Mouse (Mus musculus): ENCODE results near the gene Bach1. TPM values are rescaled to one million over a fixed set of nuclear protein-coding genes. Genes with fewer than 3 reads are reported as not detected.

Bach1 gene
- polyA plus RNA-seq, 1 experiment: 8.8 TPM

DNA sequence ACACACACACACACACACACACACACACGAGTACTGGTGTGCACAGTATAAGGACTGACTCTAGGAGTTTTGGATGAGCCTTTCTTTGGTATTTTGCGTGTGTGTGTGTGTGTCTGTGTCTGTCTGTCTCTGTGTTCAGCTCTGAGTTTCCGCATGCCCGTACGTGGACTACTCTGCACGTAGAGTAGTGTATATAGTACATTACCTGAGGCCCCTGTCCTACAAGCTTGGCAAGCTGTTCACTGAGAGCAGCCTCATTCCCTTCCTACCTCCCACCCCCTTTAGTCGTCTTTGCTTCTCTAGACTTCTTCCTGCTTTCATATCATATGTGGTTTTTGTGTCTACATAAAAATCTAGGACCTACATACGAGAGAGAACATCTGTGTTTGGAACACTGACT is 30.0 kb downstream of the Bach1 start:
- H3K36me3 ChIP-seq (ENCODE audit: control insufficient read depth, insufficient read depth): peaks cover 43% of the 10 kb centered on the region
- no peak overlapping the region for H3ac ChIP-seq (ENCODE audit: control insufficient read depth, insufficient read length)
- TF ChIP-seq USF1 (IDR thresholded peaks at IDR 0.05; ENCODE audit: low read depth) (no peak), SRF (IDR thresholded peaks at IDR 0.05; ENCODE audit: control insufficient read depth, insufficient read length, low read depth) (no peak), TCF12 (IDR thresholded peaks at IDR 0.05; ENCODE audit: insufficient read depth, poor library complexity, severe bottlenecking) (no peak), MAX (IDR thresholded peaks at IDR 0.05; ENCODE audit: low read depth) (no peak), CEBPB (IDR thresholded peaks at IDR 0.05; ENCODE audit: insufficient read depth, poor library complexity, severe bottlenecking) (no peak), MYOD1 (IDR thresholded peaks at IDR 0.05; ENCODE audit: control insufficient read depth in 1 of 3, insufficient read length in 2 of 3, low read depth in 2 of 3) (no peak), TCF3 (IDR thresholded peaks at IDR 0.05; ENCODE audit: insufficient read length, low read depth) (no peak), POLR2A (IDR thresholded peaks at IDR 0.05; ENCODE audit: insufficient read length, low read depth) (no peak), MYOG (IDR thresholded peaks at IDR 0.05; ENCODE audit: control insufficient read depth in 1 of 3, insufficient read depth in 1 of 3, insufficient read length in 2 of 3, low read depth in 2 of 3) (no peak), REST (IDR thresholded peaks at IDR 0.05; ENCODE audit: insufficient read depth, insufficient read length) (no peak), POLR2AphosphoS2 (IDR thresholded peaks at IDR 0.05; ENCODE audit: insufficient read length, low read depth) (no peak), E2F4 (IDR thresholded peaks at IDR 0.05; ENCODE audit: insufficient read depth) (no peak)
- H3K27me3 ChIP-seq (ENCODE audit: control insufficient read depth, insufficient read depth, insufficient read length): no peaks in the 10 kb centered on the region
- no peak overlapping the region for H3K4me3 ChIP-seq
- H3K79me2 ChIP-seq (ENCODE audit: control insufficient read depth, insufficient read depth): peaks cover 20% of the 10 kb centered on the region
- no peak overlapping the region for H3K4me2 ChIP-seq (ENCODE audit: low read depth)

- TF ChIP-seq USF1 (IDR thresholded peaks at IDR 0.05; ENCODE audit: low read depth): no peak
- no peak for TF ChIP-seq CEBPB (IDR thresholded peaks at IDR 0.05; ENCODE audit: insufficient read depth, poor library complexity, severe bottlenecking)
- no peak for TF ChIP-seq MAX (IDR thresholded peaks at IDR 0.05; ENCODE audit: low read depth)
- TF ChIP-seq MYOD1 (IDR thresholded peaks at IDR 0.05; ENCODE audit: control insufficient read depth in 1 of 3, insufficient read length in 2 of 3, low read depth in 2 of 3): no peak
- TF ChIP-seq E2F4 (IDR thresholded peaks at IDR 0.05; ENCODE audit: insufficient read depth): no peak
- TF ChIP-seq MYOG (IDR thresholded peaks at IDR 0.05; ENCODE audit: control insufficient read depth in 1 of 3, insufficient read depth in 1 of 3, insufficient read length in 2 of 3, low read depth in 2 of 3): no peak
- TF ChIP-seq TCF12 (IDR thresholded peaks at IDR 0.05; ENCODE audit: insufficient read depth, poor library complexity, severe bottlenecking): no peak
- TF ChIP-seq POLR2AphosphoS2 (IDR thresholded peaks at IDR 0.05; ENCODE audit: insufficient read length, low read depth): no peak
- no peak for TF ChIP-seq POLR2A (IDR thresholded peaks at IDR 0.05; ENCODE audit: insufficient read length, low read depth)
- no peak for TF ChIP-seq SRF (IDR thresholded peaks at IDR 0.05; ENCODE audit: control insufficient read depth, insufficient read length, low read depth)
- TF ChIP-seq REST (IDR thresholded peaks at IDR 0.05; ENCODE audit: insufficient read depth, insufficient read length): no peak
- TF ChIP-seq TCF3 (IDR thresholded peaks at IDR 0.05; ENCODE audit: insufficient read length, low read depth): no peak
- Histone ChIP-seq H3K36me3 (ENCODE audit: control insufficient read depth, insufficient read depth) (peaks cover 50% of the 10 kb centered on the region), H3K4me3 (no peak overlapping the region), H3K27me3 (ENCODE audit: control insufficient read depth, insufficient read depth, insufficient read length) (no peaks in the 10 kb centered on the region), H3K79me2 (ENCODE audit: control insufficient read depth, insufficient read depth) (peaks cover 16% of the 10 kb centered on the region), H3ac (ENCODE audit: control insufficient read depth, insufficient read length) (no peak overlapping the region), H3K4me2 (ENCODE audit: low read depth) (no peak overlapping the region)
Measured at GRCm38 (mm10) chr16:87729469-87729868, 30.7 kb downstream of the Bach1 start.

- no peak for TF ChIP-seq TCF3 (IDR thresholded peaks at IDR 0.05; ENCODE audit: insufficient read length, low read depth)
- no peak for TF ChIP-seq USF1 (IDR thresholded peaks at IDR 0.05; ENCODE audit: low read depth)
- no peak for TF ChIP-seq REST (IDR thresholded peaks at IDR 0.05; ENCODE audit: insufficient read depth, insufficient read length)
- no peak for TF ChIP-seq MAX (IDR thresholded peaks at IDR 0.05; ENCODE audit: low read depth)
- no peak for TF ChIP-seq MYOD1 (IDR thresholded peaks at IDR 0.05; ENCODE audit: control insufficient read depth in 1 of 3, insufficient read length in 2 of 3, low read depth in 2 of 3)
- TF ChIP-seq SRF (IDR thresholded peaks at IDR 0.05; ENCODE audit: control insufficient read depth, insufficient read length, low read depth): no peak
- no peak for TF ChIP-seq TCF12 (IDR thresholded peaks at IDR 0.05; ENCODE audit: insufficient read depth, poor library complexity, severe bottlenecking)
- TF ChIP-seq MYOG (IDR thresholded peaks at IDR 0.05; ENCODE audit: control insufficient read depth in 1 of 3, insufficient read depth in 1 of 3, insufficient read length in 2 of 3, low read depth in 2 of 3): no peak
- Histone ChIP-seq H3K4me3 (no peak overlapping the region), H3K36me3 (ENCODE audit: control insufficient read depth, insufficient read depth) (peaks cover 21% of the 10 kb centered on the region), H3K4me2 (ENCODE audit: low read depth) (no peak overlapping the region), H3K27me3 (ENCODE audit: control insufficient read depth, insufficient read depth, insufficient read length) (no peaks in the 10 kb centered on the region), H3ac (ENCODE audit: control insufficient read depth, insufficient read length) (no peak overlapping the region), H3K79me2 (ENCODE audit: control insufficient read depth, insufficient read depth) (no peaks in the 10 kb centered on the region)
Measured at GRCm38 (mm10) chr16:87734868-87735381, 36.2 kb downstream of the Bach1 start.

GRCm38 (mm10) chr16:87736106-87736505 is 37.4 kb downstream of the Bach1 start:
- Histone ChIP-seq H3K4me2 (ENCODE audit: low read depth) (no peak overlapping the region), H3K79me2 (ENCODE audit: control insufficient read depth, insufficient read depth) (no peaks in the 10 kb centered on the region), H3K36me3 (ENCODE audit: control insufficient read depth, insufficient read depth) (peaks cover 15% of the 10 kb centered on the region), H3K27me3 (ENCODE audit: control insufficient read depth, insufficient read depth, insufficient read length) (no peaks in the 10 kb centered on the region), H3ac (ENCODE audit: control insufficient read depth, insufficient read length) (no peak overlapping the region), H3K4me3 (no peak overlapping the region)
- TF ChIP-seq POLR2AphosphoS2 (IDR thresholded peaks at IDR 0.05; ENCODE audit: insufficient read length, low read depth): peak; percentile 52
- TF ChIP-seq SRF (IDR thresholded peaks at IDR 0.05; ENCODE audit: control insufficient read depth, insufficient read length, low read depth): no peak

- Histone ChIP-seq H3K79me2 (ENCODE audit: control insufficient read depth, insufficient read depth) (no peaks in the 10 kb centered on the region), H3ac (ENCODE audit: control insufficient read depth, insufficient read length) (no peak overlapping the region), H3K27me3 (ENCODE audit: control insufficient read depth, insufficient read depth, insufficient read length) (no peaks in the 10 kb centered on the region), H3K4me2 (ENCODE audit: low read depth) (no peak overlapping the region), H3K4me3 (no peak overlapping the region), H3K36me3 (ENCODE audit: control insufficient read depth, insufficient read depth) (peaks cover 15% of the 10 kb centered on the region)
- TF ChIP-seq MYOD1 (IDR thresholded peaks at IDR 0.05; ENCODE audit: control insufficient read depth in 1 of 3, insufficient read length in 2 of 3, low read depth in 2 of 3) (no peak), CEBPB (IDR thresholded peaks at IDR 0.05; ENCODE audit: insufficient read depth, poor library complexity, severe bottlenecking) (no peak), TCF12 (IDR thresholded peaks at IDR 0.05; ENCODE audit: insufficient read depth, poor library complexity, severe bottlenecking) (no peak)
Measured at GRCm38 (mm10) chr16:87737296-87737695, 38.6 kb downstream of the Bach1 start.

All from myocyte (in vitro differentiated cells).